Mouse (Mus musculus) liver, adult 2 months (tissue): ENCODE results near the gene Plxna4.
"Not testable (repeated sequence)": the region's sequence is repeated elsewhere in the genome, so short reads cannot be mapped to it uniquely, and the experiment has no call there.

Experiments used
- CTCF ChIP-seq: fragments of 200-500 bp; IDR thresholded peaks from 2 replicates; pipeline ENCODE4 v1.5.1; 2011; ENCODE audit warnings: low read depth, low read length, control low read depth
- POLR2A ChIP-seq: fragments of 200-500 bp; IDR thresholded peaks from 2 replicates; pipeline ENCODE4 v1.6.1; 2011; ENCODE audit warnings: low read length, control low read depth; ENCODE audit not compliant: insufficient read depth; ENCODE audit errors: extremely low read depth

DNA sequence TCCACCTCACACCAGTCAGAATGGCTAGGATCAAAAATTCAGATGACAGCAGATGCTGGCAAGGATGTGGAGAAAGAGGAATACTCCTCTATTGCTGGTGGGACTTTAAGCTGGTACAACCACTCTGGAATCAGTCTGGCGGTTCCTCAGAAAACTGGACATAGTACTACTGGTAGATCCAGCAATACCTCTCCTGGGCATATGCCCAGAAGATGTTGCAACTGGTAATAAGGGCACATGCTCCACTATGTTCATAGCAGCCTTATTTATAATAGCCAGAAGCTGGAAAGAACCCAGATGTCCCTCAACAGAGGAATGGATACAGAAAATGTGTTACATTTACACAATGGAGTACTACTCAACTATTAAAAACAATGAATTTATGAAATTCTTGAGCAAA, 86.8 kb downstream of the Plxna4 start:
- not testable (repeated sequence) for TF ChIP-seq CTCF, POLR2A
